Mouse (Mus musculus): ENCODE data around the gene Apbb2.

The Apbb2 gene

GRCm38 (mm10) chr5:66545573-66546141 is 72.9 kb downstream of the Apbb2 start:
- DNase-seq, result no peak

GRCm38 (mm10) chr5:66543761-66544160 is 74.8 kb downstream of the Apbb2 start:
- DNase-seq, result no peak

GRCm38 (mm10) chr5:66543344-66543743 is 75.2 kb downstream of the Apbb2 start:
- no peak for DNase-seq

- DNase-seq, result no peak
Measured at GRCm38 (mm10) chr5:66542521-66542920, 76.1 kb downstream of the Apbb2 start.

GRCm38 (mm10) chr5:66541385-66541784 is 77.2 kb downstream of the Apbb2 start:
- no peak for DNase-seq

GRCm38 (mm10) chr5:66540246-66540645 is 78.3 kb downstream of the Apbb2 start:
- no peak for DNase-seq

- DNase-seq, result no peak
Measured at GRCm38 (mm10) chr5:66537811-66538210, 80.8 kb downstream of the Apbb2 start.

- no peak for DNase-seq
Measured at GRCm38 (mm10) chr5:66536696-66537358, 81.8 kb downstream of the Apbb2 start.

- DNase-seq, result no peak
Measured at GRCm38 (mm10) chr5:66535566-66536236, 82.9 kb downstream of the Apbb2 start.

GRCm38 (mm10) chr5:66533711-66534425 is 84.7 kb downstream of the Apbb2 start:
- no peak for DNase-seq

- peak; percentile 76 for DNase-seq
Measured at GRCm38 (mm10) chr5:66532827-66533226, 85.8 kb downstream of the Apbb2 start.

- no peak for DNase-seq
Measured at GRCm38 (mm10) chr5:66530361-66530760, 88.2 kb downstream of the Apbb2 start.

GRCm38 (mm10) chr5:66529631-66530030 is 89.0 kb downstream of the Apbb2 start:
- DNase-seq, result no peak

GRCm38 (mm10) chr5:66528567-66528966 is 90.0 kb downstream of the Apbb2 start:
- DNase-seq, result no peak

- no peak for DNase-seq
Measured at GRCm38 (mm10) chr5:66527090-66527489, 91.5 kb downstream of the Apbb2 start.

- no peak for DNase-seq
Measured at GRCm38 (mm10) chr5:66525002-66525401, 93.6 kb downstream of the Apbb2 start.

GRCm38 (mm10) chr5:66523681-66524503 is 94.7 kb downstream of the Apbb2 start:
- no peak for DNase-seq

GRCm38 (mm10) chr5:66521250-66521649 is 97.3 kb downstream of the Apbb2 start:
- no peak for DNase-seq

GRCm38 (mm10) chr5:66519511-66519910 is 99.1 kb downstream of the Apbb2 start:
- DNase-seq, result no peak

GRCm38 (mm10) chr5:66518411-66519006 is 100.1 kb downstream of the Apbb2 start:
- DNase-seq, result no peak

- DNase-seq, result no peak
Measured at GRCm38 (mm10) chr5:66517503-66517902, 101.1 kb downstream of the Apbb2 start.

GRCm38 (mm10) chr5:66516311-66516710 is 102.3 kb downstream of the Apbb2 start:
- no peak for DNase-seq
